Mouse (Mus musculus): Measurements from ENCODE around the gene Plekhh1. TPM values are rescaled to one million over a fixed set of nuclear protein-coding genes. Genes with fewer than 3 reads are reported as not detected.

Plekhh1 gene
- polyA plus RNA-seq, 1 experiment from 2014 or later, result 12.6 TPM

DNA sequence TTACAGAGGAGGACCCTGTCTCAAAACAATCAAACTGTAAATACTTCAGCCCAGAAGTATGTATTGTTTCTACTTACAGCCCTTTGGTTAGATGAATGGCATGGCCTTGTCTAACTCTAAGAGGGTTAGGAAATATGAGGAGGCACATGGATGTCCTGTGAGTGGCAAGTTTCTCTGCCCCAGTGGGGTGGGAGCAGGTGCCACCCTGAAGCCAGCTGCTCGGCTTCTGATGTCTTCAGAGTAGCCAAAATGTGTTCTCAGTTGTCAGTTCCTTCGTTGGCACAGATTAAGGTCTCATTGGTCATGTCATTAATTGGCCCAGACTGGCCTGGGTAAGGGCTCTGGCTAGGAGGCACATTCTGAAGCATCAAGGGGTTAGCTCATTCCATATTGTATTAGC, 20.8 kb downstream of the Plekhh1 start:
- no peaks in the 10 kb centered on the region for H3K4me1 ChIP-seq (replicated peaks; ENCODE audit: control insufficient read depth, insufficient read depth, low read length)
- ATAC-seq, result no peak
- H3K4me2 ChIP-seq (replicated peaks; ENCODE audit: low read depth), result no peak overlapping the region
- no peak overlapping the region for H3K9ac ChIP-seq (ENCODE audit: low read depth, low read length)
- H3K4me3 ChIP-seq (ENCODE audit: low read depth, low read length), result no peak overlapping the region
- no peaks in the 10 kb centered on the region for H3K9me3 ChIP-seq (ENCODE audit: control insufficient read depth)
- H3K27me3 ChIP-seq (replicated peaks; ENCODE audit: control insufficient read depth, insufficient read depth, low read length), result no peaks in the 10 kb centered on the region
- no peak overlapping the region for H3K27ac ChIP-seq (ENCODE audit: low read depth, low read length)
- TF ChIP-seq CTCF (IDR thresholded peaks at IDR 0.05; ENCODE audit: low read depth), result no peak
- WGBS, result 81% methylated on average over 2 of the region's 2 CpGs
- peaks cover 28% of the 10 kb centered on the region for H3K36me3 ChIP-seq (ENCODE audit: control insufficient read depth, insufficient read depth)

DNA sequence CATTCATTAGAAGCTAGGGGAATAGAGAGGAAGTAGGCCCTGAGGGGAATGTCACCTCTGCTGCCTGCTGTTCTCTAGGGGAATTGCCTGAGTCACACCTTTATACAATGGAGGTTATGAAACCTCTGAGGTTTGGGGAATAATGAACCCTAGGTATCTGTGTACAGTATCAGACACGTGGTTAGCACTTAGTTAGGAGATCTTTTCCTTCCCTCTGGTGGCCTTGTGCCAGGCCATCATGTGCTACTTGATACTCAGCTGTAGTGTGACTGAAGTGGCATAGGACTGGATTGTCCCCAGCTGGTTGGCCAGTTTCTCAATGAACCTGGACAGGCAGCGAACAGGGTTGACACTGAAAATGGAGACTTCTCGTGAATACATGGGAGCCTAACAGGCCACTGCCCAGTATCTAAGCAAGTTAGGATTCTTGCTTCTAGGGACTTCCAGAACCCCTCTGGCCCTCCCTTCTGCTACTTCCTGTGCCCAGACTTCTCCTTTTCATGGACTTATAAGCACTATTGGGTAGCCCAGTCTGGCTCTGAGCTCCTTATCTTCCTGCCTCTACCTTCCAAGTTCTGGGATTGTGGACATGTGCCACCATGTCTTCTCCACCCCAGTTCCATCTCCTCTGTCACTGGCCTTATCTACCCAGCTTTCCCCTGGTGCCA, 21.7 kb downstream of the Plekhh1 start:
- Histone ChIP-seq H3K27me3 (replicated peaks; ENCODE audit: control insufficient read depth, insufficient read depth, low read length) (no peaks in the 10 kb centered on the region), H3K9me3 (ENCODE audit: control insufficient read depth) (no peaks in the 10 kb centered on the region), H3K27ac (ENCODE audit: low read depth, low read length) (peak overlapping the region; percentile 50), H3K4me3 (ENCODE audit: low read depth, low read length) (no peak overlapping the region), H3K9ac (ENCODE audit: low read depth, low read length) (no peak overlapping the region), H3K4me2 (replicated peaks; ENCODE audit: low read depth) (no peak overlapping the region), H3K4me1 (replicated peaks; ENCODE audit: control insufficient read depth, insufficient read depth, low read length) (no peaks in the 10 kb centered on the region), H3K36me3 (ENCODE audit: control insufficient read depth, insufficient read depth) (peaks cover 33% of the 10 kb centered on the region)
- 48% methylated on average over 3 of the region's 3 CpGs for WGBS
- peak; percentile 79 for ATAC-seq
- TF ChIP-seq CTCF (IDR thresholded peaks at IDR 0.05; ENCODE audit: low read depth), result no peak

GRCm38 (mm10) chr12:79052073-79052472, 23.1 kb downstream of the Plekhh1 start:
- H3K4me3 ChIP-seq (ENCODE audit: low read depth, low read length), result no peak overlapping the region
- no peaks in the 10 kb centered on the region for H3K4me1 ChIP-seq (replicated peaks; ENCODE audit: control insufficient read depth, insufficient read depth, low read length)
- WGBS, result 85% methylated on average over 2 of the region's 2 CpGs
- no peak overlapping the region for H3K9ac ChIP-seq (ENCODE audit: low read depth, low read length)
- TF ChIP-seq CTCF (IDR thresholded peaks at IDR 0.05; ENCODE audit: low read depth), result no peak
- no peak for ATAC-seq
- no peak overlapping the region for H3K4me2 ChIP-seq (replicated peaks; ENCODE audit: low read depth)
- no peaks in the 10 kb centered on the region for H3K9me3 ChIP-seq (ENCODE audit: control insufficient read depth)
- peaks cover 38% of the 10 kb centered on the region for H3K36me3 ChIP-seq (ENCODE audit: control insufficient read depth, insufficient read depth)
- H3K27ac ChIP-seq (ENCODE audit: low read depth, low read length), result no peak overlapping the region
- H3K27me3 ChIP-seq (replicated peaks; ENCODE audit: control insufficient read depth, insufficient read depth, low read length), result no peaks in the 10 kb centered on the region

- no peaks in the 10 kb centered on the region for H3K27me3 ChIP-seq (replicated peaks; ENCODE audit: control insufficient read depth, insufficient read depth, low read length)
- H3K4me2 ChIP-seq (replicated peaks; ENCODE audit: low read depth), result no peak overlapping the region
- H3K4me1 ChIP-seq (replicated peaks; ENCODE audit: control insufficient read depth, insufficient read depth, low read length), result no peaks in the 10 kb centered on the region
- WGBS, result 63% methylated on average over 7 of the region's 7 CpGs
- no peak overlapping the region for H3K9ac ChIP-seq (ENCODE audit: low read depth, low read length)
- H3K27ac ChIP-seq (ENCODE audit: low read depth, low read length), result no peak overlapping the region
- no peak overlapping the region for H3K4me3 ChIP-seq (ENCODE audit: low read depth, low read length)
- no peaks in the 10 kb centered on the region for H3K9me3 ChIP-seq (ENCODE audit: control insufficient read depth)
- TF ChIP-seq CTCF (IDR thresholded peaks at IDR 0.05; ENCODE audit: low read depth), result no peak
- peaks cover 36% of the 10 kb centered on the region for H3K36me3 ChIP-seq (ENCODE audit: control insufficient read depth, insufficient read depth)
- peak; percentile 62; the same call in 1 of the 2 replicates for ATAC-seq
Observed at GRCm38 (mm10) chr12:79055276-79055675, 26.3 kb downstream of the Plekhh1 start.

DNA sequence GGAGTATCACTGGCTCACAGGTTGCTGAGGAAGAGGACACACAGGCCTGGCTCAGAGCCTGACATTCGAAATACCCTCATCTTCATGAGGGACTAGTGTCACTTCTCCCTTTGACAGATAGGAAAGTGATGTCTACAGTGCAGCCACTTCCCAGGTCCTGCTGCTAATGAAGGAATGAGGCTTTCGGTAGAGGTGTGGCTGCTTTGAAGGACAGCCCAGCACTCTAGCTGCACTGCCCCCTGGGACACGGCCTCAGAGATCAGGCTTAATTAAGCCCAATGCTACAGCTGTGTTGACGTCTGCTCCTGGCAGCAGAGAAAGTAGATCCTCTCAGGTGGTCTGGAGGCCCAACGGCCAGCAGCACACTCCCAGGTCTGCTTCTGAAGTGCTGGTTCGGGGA, 30.6 kb downstream of the Plekhh1 start:
- 86% methylated on average over 6 of the region's 6 CpGs for WGBS
- Histone ChIP-seq H3K4me3 (ENCODE audit: low read depth, low read length) (no peak overlapping the region), H3K4me1 (replicated peaks; ENCODE audit: control insufficient read depth, insufficient read depth, low read length) (no peaks in the 10 kb centered on the region), H3K4me2 (replicated peaks; ENCODE audit: low read depth) (no peak overlapping the region), H3K36me3 (ENCODE audit: control insufficient read depth, insufficient read depth) (peaks cover 42% of the 10 kb centered on the region), H3K27ac (ENCODE audit: low read depth, low read length) (no peak overlapping the region), H3K9ac (ENCODE audit: low read depth, low read length) (no peak overlapping the region), H3K27me3 (replicated peaks; ENCODE audit: control insufficient read depth, insufficient read depth, low read length) (no peaks in the 10 kb centered on the region), H3K9me3 (ENCODE audit: control insufficient read depth) (no peaks in the 10 kb centered on the region)
- ATAC-seq, result no peak
- TF ChIP-seq CTCF (IDR thresholded peaks at IDR 0.05; ENCODE audit: low read depth), result no peak

- H3K4me2 ChIP-seq (replicated peaks; ENCODE audit: low read depth), result no peak overlapping the region
- ATAC-seq, result no peak
- no peaks in the 10 kb centered on the region for H3K4me1 ChIP-seq (replicated peaks; ENCODE audit: control insufficient read depth, insufficient read depth, low read length)
- no peak overlapping the region for H3K4me3 ChIP-seq (ENCODE audit: low read depth, low read length)
- peaks cover 38% of the 10 kb centered on the region for H3K36me3 ChIP-seq (ENCODE audit: control insufficient read depth, insufficient read depth)
- no peak for TF ChIP-seq CTCF (IDR thresholded peaks at IDR 0.05; ENCODE audit: low read depth)
- H3K27me3 ChIP-seq (replicated peaks; ENCODE audit: control insufficient read depth, insufficient read depth, low read length), result no peaks in the 10 kb centered on the region
- H3K9ac ChIP-seq (ENCODE audit: low read depth, low read length), result no peak overlapping the region
- no peaks in the 10 kb centered on the region for H3K9me3 ChIP-seq (ENCODE audit: control insufficient read depth)
- WGBS, result 87% methylated on average over 9 of the region's 9 CpGs
- H3K27ac ChIP-seq (ENCODE audit: low read depth, low read length), result no peak overlapping the region
Observed at GRCm38 (mm10) chr12:79060134-79060533, 31.2 kb downstream of the Plekhh1 start.

Data from intestine, postnatal 0 days (tissue).